Mouse (Mus musculus): Measurements from ENCODE around the gene Tyro3. TPM values are rescaled to one million over a fixed set of nuclear protein-coding genes. Genes with fewer than 3 reads are reported as not detected.

Tyro3 gene
- polyA plus RNA-seq, 1 experiment, result not detected

DNA sequence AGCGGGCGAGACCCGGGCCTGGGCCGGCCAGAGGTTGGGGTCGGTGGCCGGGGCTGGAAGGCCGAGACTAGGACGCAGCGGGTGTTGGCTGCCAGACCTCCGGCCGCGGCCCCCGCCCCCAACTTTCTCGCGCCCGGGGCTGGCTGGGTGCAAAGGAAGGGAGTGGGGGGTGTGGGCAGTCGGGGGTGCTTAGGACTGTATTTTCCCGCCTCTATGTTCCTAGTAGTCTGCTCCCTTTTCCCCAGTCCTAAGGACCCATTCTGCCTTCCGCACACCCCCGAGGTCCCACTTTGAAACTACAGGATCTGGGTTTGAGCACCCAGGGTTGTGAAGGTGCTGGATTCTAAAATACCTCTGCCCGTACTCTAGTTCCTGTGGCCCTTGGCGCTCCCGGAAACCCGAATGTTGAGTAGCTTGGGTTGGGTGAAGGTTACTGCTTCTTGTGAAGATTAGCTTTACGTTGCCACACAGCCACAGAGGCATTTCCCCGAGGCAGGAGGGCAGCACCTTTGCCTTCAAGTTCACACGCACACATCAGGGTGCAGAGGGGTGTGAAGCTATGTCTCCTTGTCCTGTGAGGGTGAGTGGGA is 2.5 kb downstream of the Tyro3 start:
- peak overlapping the region; percentile 53 for H3K4me3 ChIP-seq (ENCODE audit: insufficient read depth, low read depth, low read length)
- no peak overlapping the region for H3K27ac ChIP-seq (replicated peaks; ENCODE audit: low read depth, low read length)
- H3K4me1 ChIP-seq (ENCODE audit: control insufficient read depth, insufficient read depth, insufficient read length, low read length), result no peaks in the 10 kb centered on the region

GRCm38 (mm10) chr2:119800876-119801846 is 3.6 kb downstream of the Tyro3 start:
- no peaks in the 10 kb centered on the region for H3K4me1 ChIP-seq (ENCODE audit: control insufficient read depth, insufficient read depth, insufficient read length, low read length)
- H3K4me3 ChIP-seq (ENCODE audit: insufficient read depth, low read depth, low read length), result peak overlapping the region; percentile 53; the same call in 1 of the 2 replicates
- no peak overlapping the region for H3K27ac ChIP-seq (replicated peaks; ENCODE audit: low read depth, low read length)

DNA sequence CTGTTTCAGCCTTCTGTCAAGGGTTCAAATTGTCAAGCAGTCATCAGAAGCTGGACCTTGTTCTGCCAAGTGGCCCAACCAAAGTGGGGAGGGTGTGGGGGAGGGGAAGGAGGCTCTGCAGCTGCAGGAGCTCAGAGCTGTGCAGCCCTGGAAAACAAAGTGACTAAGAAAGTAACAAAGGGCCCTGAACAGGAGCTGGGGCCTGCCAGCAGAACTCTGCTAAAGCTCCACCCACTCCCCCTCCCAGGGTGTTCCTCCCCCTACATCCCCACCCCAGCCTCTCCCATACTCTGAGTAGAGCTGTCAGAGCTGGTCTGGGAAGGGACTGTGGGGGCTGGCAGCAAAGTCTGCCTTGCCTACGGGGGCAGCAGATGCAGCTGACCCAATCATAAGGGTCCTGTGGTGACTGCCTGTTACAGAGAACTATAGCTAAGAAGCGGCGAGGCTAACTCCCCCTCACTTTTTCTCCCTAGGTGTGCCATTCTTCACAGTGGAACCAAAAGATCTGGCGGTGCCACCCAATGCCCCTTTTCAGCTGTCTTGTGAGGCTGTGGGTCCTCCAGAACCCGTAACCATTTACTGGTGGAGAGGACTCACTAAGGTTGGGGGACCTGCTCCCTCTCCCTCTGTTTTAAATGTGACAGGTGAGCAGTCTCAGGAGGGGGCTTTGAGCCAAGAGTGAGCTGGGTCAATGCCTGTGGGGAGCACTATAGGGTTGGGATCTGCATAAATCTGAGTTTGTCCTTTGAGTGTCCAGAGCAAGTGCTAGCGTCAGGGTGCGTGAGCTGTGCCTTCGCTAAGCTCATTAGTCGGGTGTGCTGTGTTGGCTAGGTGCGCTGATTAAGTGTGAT is 5.5 kb downstream of the Tyro3 start:
- H3K27ac ChIP-seq (replicated peaks; ENCODE audit: low read depth, low read length), result no peak overlapping the region
- no peak overlapping the region for H3K4me3 ChIP-seq (ENCODE audit: insufficient read depth, low read depth, low read length)
- no peaks in the 10 kb centered on the region for H3K4me1 ChIP-seq (ENCODE audit: control insufficient read depth, insufficient read depth, insufficient read length, low read length)

DNA sequence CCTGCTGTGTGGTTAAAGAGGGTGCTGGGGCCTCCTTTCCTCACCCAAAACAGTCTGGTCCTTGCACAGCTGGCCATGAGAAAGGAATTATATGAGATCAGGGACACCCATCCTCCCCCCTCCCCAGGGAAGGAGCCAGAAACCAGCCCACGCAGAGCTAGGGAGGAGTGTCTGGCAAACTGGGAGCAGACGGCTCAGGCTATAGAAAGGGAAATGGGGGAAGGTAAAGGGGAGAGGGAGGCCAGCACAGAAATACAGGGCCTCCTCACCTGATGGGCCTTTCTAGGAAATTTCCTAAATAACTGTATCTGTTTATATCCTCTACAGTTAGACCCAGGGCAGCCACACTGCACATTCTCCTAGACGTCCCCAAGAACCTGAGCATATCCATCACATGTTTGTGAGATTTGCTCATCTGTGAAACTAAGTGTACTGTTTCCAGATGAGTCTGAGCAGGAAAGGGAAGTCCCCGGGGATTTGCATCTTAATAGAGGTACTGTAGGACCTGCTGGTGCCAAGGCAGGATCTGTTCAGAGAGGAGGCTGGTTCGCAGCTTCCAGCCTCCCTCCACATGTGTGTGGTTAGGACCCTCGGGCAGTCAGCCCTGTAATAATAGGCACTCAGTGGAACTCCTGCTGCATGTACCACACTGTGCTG is 6.2 kb downstream of the Tyro3 start:
- no peaks in the 10 kb centered on the region for H3K4me1 ChIP-seq (ENCODE audit: control insufficient read depth, insufficient read depth, insufficient read length, low read length)
- H3K27ac ChIP-seq (replicated peaks; ENCODE audit: low read depth, low read length), result no peak overlapping the region
- no peak overlapping the region for H3K4me3 ChIP-seq (ENCODE audit: insufficient read depth, low read depth, low read length)

GRCm38 (mm10) chr2:119804275-119804628 is 6.7 kb downstream of the Tyro3 start:
- H3K4me1 ChIP-seq (ENCODE audit: control insufficient read depth, insufficient read depth, insufficient read length, low read length), result no peaks in the 10 kb centered on the region
- no peak overlapping the region for H3K27ac ChIP-seq (replicated peaks; ENCODE audit: low read depth, low read length)
- no peak overlapping the region for H3K4me3 ChIP-seq (ENCODE audit: insufficient read depth, low read depth, low read length)

DNA sequence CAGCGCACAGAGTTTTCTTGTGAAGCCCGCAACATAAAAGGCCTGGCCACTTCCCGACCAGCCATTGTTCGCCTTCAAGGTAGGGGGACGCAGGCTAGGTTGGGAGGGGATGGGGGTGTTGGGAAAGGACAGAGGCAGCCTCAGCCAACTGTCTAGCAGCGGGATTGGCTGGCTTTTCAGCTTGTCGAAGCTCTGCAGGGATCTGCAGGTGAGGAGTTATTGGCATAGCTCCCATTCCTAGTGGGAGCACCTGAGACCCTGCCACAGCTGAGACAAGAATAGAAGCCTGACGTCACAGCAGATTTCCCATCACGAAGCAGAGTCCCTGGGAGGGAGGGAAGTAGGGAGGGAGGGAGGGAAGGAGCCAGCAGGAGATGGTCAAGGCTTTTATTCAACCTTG is 7.2 kb downstream of the Tyro3 start:
- Histone ChIP-seq H3K4me3 (ENCODE audit: insufficient read depth, low read depth, low read length) (no peak overlapping the region), H3K4me1 (ENCODE audit: control insufficient read depth, insufficient read depth, insufficient read length, low read length) (no peaks in the 10 kb centered on the region), H3K27ac (replicated peaks; ENCODE audit: low read depth, low read length) (no peak overlapping the region)

- Histone ChIP-seq H3K4me1 (ENCODE audit: control insufficient read depth, insufficient read depth, insufficient read length, low read length) (no peaks in the 10 kb centered on the region), H3K27ac (replicated peaks; ENCODE audit: low read depth, low read length) (no peak overlapping the region), H3K4me3 (ENCODE audit: insufficient read depth, low read depth, low read length) (no peak overlapping the region)
Measured at GRCm38 (mm10) chr2:119805536-119805935, 8.0 kb downstream of the Tyro3 start.

DNA sequence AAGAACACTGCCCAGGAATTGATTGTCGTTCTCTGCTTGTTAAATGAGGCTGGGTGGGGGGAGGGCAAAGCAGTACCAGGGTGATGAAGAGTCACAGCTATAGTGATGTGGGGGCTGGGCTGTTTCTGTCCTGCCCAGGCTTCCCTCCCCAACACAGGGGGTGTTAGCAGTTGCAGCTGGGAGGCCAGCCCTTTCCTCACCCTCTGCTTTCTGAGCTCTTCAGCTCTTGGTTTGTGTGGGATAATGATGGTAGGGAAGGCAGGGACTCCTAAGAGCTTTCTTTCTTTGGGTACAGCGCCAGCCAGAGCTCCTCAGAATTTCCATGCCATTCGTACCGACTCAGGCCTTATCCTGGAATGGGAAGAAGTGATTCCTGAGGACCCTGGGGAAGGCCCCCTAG is 10.9 kb downstream of the Tyro3 start:
- H3K27ac ChIP-seq (replicated peaks; ENCODE audit: low read depth, low read length), result no peak overlapping the region
- no peaks in the 10 kb centered on the region for H3K4me1 ChIP-seq (ENCODE audit: control insufficient read depth, insufficient read depth, insufficient read length, low read length)
- no peak overlapping the region for H3K4me3 ChIP-seq (ENCODE audit: insufficient read depth, low read depth, low read length)

GRCm38 (mm10) chr2:119808881-119809280 is 11.3 kb downstream of the Tyro3 start:
- Histone ChIP-seq H3K4me3 (ENCODE audit: insufficient read depth, low read depth, low read length) (no peak overlapping the region), H3K4me1 (ENCODE audit: control insufficient read depth, insufficient read depth, insufficient read length, low read length) (no peaks in the 10 kb centered on the region), H3K27ac (replicated peaks; ENCODE audit: low read depth, low read length) (no peak overlapping the region)

DNA sequence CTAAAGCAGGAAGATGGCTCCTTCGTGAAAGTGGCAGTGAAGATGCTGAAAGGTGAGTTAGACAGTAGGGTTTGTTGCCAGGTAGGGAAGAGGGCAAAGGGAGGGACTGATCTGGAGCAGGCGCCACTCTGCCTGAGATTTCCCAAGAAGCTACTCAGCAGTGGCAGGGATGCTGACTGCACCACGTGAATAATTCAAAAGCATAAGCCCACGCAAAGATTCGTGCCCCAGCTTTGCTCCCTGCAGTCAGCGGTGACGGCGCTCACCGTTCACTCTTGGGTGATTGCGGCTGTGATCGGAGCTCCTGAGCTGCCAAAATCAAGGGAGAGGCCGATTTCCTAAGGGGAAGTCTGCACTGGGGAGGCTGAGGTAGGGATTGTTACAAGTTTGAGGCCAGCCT is 13.4 kb downstream of the Tyro3 start:
- Histone ChIP-seq H3K27ac (replicated peaks; ENCODE audit: low read depth, low read length) (no peak overlapping the region), H3K4me3 (ENCODE audit: insufficient read depth, low read depth, low read length) (no peak overlapping the region), H3K4me1 (ENCODE audit: control insufficient read depth, insufficient read depth, insufficient read length, low read length) (no peaks in the 10 kb centered on the region)

GRCm38 (mm10) chr2:119811490-119812146 is 14.1 kb downstream of the Tyro3 start:
- H3K4me3 ChIP-seq (ENCODE audit: insufficient read depth, low read depth, low read length), result no peak overlapping the region
- no peaks in the 10 kb centered on the region for H3K4me1 ChIP-seq (ENCODE audit: control insufficient read depth, insufficient read depth, insufficient read length, low read length)
- no peak overlapping the region for H3K27ac ChIP-seq (replicated peaks; ENCODE audit: low read depth, low read length)

DNA sequence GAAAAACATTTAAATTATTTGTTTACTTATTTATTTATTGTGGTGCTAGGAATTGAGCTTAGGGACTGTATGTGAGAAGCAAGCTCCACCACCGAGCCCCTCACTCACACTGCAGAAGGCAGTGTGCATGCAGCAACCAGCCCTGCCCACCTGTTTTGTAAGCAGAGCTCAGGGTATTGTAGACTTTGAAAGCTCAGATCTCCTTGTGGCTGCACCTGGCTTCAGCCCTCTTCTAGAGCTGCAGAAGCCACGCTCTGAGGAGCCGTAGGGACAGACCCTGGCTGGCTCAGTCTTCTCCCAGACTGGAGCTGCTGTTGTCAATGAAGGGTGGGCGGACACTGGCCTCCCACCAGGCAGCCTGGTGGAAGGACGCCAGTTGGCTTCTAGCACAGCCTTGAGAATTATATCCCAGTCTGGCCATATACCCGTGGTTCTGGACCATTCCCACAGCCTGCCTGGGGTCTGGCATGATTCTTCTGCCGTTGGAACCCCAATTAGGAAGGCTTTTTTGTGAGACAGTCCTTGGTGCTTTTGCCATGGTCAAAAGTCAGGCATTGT is 16.9 kb downstream of the Tyro3 start:
- Histone ChIP-seq H3K27ac (replicated peaks; ENCODE audit: low read depth, low read length) (no peak overlapping the region), H3K4me1 (ENCODE audit: control insufficient read depth, insufficient read depth, insufficient read length, low read length) (no peaks in the 10 kb centered on the region), H3K4me3 (ENCODE audit: insufficient read depth, low read depth, low read length) (no peak overlapping the region)

DNA sequence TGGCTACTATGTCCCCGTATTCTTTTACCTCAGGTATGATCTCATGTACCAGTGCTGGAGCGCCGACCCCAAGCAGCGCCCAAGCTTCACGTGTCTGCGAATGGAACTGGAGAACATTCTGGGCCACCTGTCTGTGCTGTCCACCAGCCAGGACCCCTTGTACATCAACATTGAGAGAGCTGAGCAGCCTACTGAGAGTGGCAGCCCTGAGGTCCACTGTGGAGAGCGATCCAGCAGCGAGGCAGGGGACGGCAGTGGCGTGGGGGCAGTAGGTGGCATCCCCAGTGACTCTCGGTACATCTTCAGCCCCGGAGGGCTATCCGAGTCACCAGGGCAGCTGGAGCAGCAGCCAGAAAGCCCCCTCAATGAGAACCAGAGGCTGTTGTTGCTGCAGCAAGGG is 19.1 kb downstream of the Tyro3 start:
- Histone ChIP-seq H3K27ac (replicated peaks; ENCODE audit: low read depth, low read length) (no peak overlapping the region), H3K4me1 (ENCODE audit: control insufficient read depth, insufficient read depth, insufficient read length, low read length) (no peaks in the 10 kb centered on the region), H3K4me3 (ENCODE audit: insufficient read depth, low read depth, low read length) (no peak overlapping the region)

DNA sequence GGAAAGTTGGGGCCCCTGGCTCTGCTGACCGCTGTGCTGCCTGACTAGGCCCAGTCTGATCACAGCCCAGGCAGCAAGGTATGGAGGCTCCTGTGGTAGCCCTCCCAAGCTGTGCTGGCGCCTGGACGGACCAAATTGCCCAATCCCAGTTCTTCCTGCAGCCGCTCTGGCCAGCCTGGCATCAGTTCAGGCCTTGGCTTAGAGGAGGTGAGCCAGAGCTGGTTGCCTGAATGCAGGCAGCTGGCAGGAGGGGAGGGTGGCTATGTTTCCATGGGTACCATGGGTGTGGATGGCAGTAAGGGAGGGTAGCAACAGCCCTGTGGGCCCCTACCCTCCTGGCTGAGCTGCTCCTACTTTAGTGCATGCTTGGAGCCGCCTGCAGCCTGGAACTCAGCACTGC is 19.5 kb downstream of the Tyro3 start:
- H3K27ac ChIP-seq (replicated peaks; ENCODE audit: low read depth, low read length), result no peak overlapping the region
- H3K4me3 ChIP-seq (ENCODE audit: insufficient read depth, low read depth, low read length), result no peak overlapping the region
- no peaks in the 10 kb centered on the region for H3K4me1 ChIP-seq (ENCODE audit: control insufficient read depth, insufficient read depth, insufficient read length, low read length)

All from brown adipose tissue, adult 24 weeks (tissue).